Mouse (Mus musculus) thymus, adult 2 months (tissue): ENCODE results near the gene Lypd3.

Experiments
- CTCF ChIP-seq: fragments of 200-500 bp; IDR thresholded peaks from 2 replicates; pipeline ENCODE4 v1.5.1; 2012; ENCODE audit warnings: mild to moderate bottlenecking, control low read depth, low read length, moderate library complexity, borderline replicate concordance; ENCODE audit not compliant: control insufficient read depth, poor library complexity, insufficient read depth; ENCODE audit errors: extremely low read depth
- POLR2A ChIP-seq: fragments of 200-500 bp; IDR thresholded peaks from 2 replicates; pipeline ENCODE4 v1.6.1; 2012; ENCODE audit warnings: mild to moderate bottlenecking, low read length, control low read depth, moderate library complexity; ENCODE audit not compliant: control insufficient read depth, poor library complexity, insufficient read depth; ENCODE audit errors: extremely low read depth

- TF ChIP-seq POLR2A, result no peak
- TF ChIP-seq CTCF, result no peak
These were observed 48.0 kb upstream of the Lypd3 start for GRCm38 (mm10) chr7:24588336-24588735.
